Mouse (Mus musculus) testis, adult 2 months (tissue): ENCODE results near the gene Nlrp10.
A peak's percentile ranks its signal among the peaks of the same experiment; 100 is the strongest.

Experiments used
- CTCF ChIP-seq: fragments of 200-500 bp; IDR thresholded peaks from 2 replicates; pipeline ENCODE4 v1.5.1; 2012; ENCODE audit warnings: low read depth, mild to moderate bottlenecking, inconsistent platforms, low read length, moderate library complexity; ENCODE audit not compliant: control insufficient read depth, insufficient read depth, insufficient replicate concordance
- POLR2A ChIP-seq: fragments of 200-500 bp; IDR thresholded peaks from 2 replicates; pipeline ENCODE4 v1.6.1; 2012; ENCODE audit warnings: low read depth, mild to moderate bottlenecking, inconsistent platforms, low read length, moderate library complexity; ENCODE audit not compliant: control insufficient read depth

DNA sequence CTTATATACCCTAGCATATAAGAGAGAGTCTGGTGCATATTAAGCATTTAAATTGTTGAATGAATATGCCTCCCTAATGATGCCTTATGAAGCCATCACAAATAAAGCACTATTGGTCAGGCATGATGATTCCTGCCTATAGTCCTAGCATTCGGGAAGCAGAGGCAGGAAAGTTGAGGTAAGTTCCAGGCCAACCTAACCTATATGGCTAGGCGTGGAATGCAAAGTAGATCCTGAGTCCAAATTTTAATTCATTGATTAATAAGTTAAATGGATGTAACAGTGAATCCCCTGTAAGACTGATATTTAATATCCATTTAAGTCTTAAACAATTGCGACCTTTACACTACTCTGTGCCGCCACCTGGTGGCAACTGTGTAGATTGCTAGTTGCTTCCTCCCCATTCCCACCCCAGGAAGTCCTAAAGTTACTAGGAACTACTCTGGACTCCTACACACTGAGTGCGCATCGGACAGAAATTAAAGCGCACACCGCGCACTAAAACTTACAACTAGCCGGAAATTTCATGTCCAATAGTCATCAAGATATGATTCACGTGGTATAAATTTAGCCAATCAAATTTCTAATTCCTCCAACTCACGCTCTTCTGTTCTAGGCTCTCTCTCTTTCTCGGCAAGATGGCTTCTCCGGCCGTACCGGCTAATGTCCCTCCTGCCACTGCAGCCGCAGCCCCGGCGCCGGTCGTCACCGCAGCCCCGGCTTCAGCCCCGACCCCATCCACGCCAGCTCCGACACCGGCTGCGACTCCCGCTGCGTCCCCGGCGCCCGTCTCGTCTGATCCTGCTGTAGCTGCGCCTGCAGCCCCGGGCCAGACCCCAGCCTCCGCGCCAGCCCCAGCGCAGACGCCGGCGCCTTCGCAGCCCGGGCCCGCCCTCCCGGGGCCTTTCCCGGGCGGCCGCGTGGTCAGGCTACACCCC, 4.1 kb upstream of the Nlrp10 start, which contains the start of gene Eif3f:
- peak; percentile 73; the same call in 1 of the 2 replicates for TF ChIP-seq CTCF
- peak; percentile 74 for TF ChIP-seq POLR2A
